Mouse (Mus musculus): ENCODE data around the gene Atm. TPM values are rescaled to one million over a fixed set of nuclear protein-coding genes. Genes with fewer than 3 reads are reported as not detected.

Gene Atm
- 3.7 and 21.5 TPM in 2 replicates for total RNA-seq (2015; ENCODE audit: low replicate concordance)
- 4.3 and 5.3 TPM in 2 replicates for total RNA-seq (2017; ENCODE audit: low replicate concordance)

- peak; percentile 96 for ATAC-seq (replicated peaks; ENCODE audit: low FRiP score, poor library complexity, severe bottlenecking)
Observed at GRCm38 (mm10) chr9:53536558-53537320, at the start of gene Atm, which contains the start of gene Npat. Gene Atm (minus strand): TSS chr9:53536740. Gene Npat (plus strand): TSS chr9:53537047.

- no peak for ATAC-seq (replicated peaks; ENCODE audit: low FRiP score, poor library complexity, severe bottlenecking)
Observed at GRCm38 (mm10) chr9:53581870-53582269, 45.3 kb upstream of the Atm start.

GRCm38 (mm10) chr9:53575721-53576120, 39.2 kb upstream of the Atm start:
- no peak for ATAC-seq (replicated peaks; ENCODE audit: low FRiP score, poor library complexity, severe bottlenecking)

GRCm38 (mm10) chr9:53572516-53573307, 36.2 kb upstream of the Atm start:
- ATAC-seq (replicated peaks; ENCODE audit: low FRiP score, poor library complexity, severe bottlenecking) = no peak

- ATAC-seq (replicated peaks; ENCODE audit: low FRiP score, poor library complexity, severe bottlenecking) = no peak
Observed at GRCm38 (mm10) chr9:53570662-53571061, 34.1 kb upstream of the Atm start.

GRCm38 (mm10) chr9:53537336-53537965, 911 bp upstream of the Atm start:
- peak; percentile 19; the same call in 1 of the 2 replicates for ATAC-seq (replicated peaks; ENCODE audit: low FRiP score, poor library complexity, severe bottlenecking)

- peak; percentile 26; the same call in 1 of the 2 replicates for ATAC-seq (replicated peaks; ENCODE audit: low FRiP score, poor library complexity, severe bottlenecking)
Observed at GRCm38 (mm10) chr9:53535416-53536320, 872 bp downstream of the Atm start.

GRCm38 (mm10) chr9:53517373-53518009, 19.0 kb downstream of the Atm start:
- no peak for ATAC-seq (replicated peaks; ENCODE audit: low FRiP score, poor library complexity, severe bottlenecking)

- ATAC-seq (replicated peaks; ENCODE audit: low FRiP score, poor library complexity, severe bottlenecking) = no peak
Observed at GRCm38 (mm10) chr9:53514091-53514490, 22.4 kb downstream of the Atm start.

- ATAC-seq (replicated peaks; ENCODE audit: low FRiP score, poor library complexity, severe bottlenecking) = no peak
Observed at GRCm38 (mm10) chr9:53508053-53508452, 28.5 kb downstream of the Atm start.

- ATAC-seq (replicated peaks; ENCODE audit: low FRiP score, poor library complexity, severe bottlenecking) = no peak
Observed at GRCm38 (mm10) chr9:53485886-53486285, 50.7 kb downstream of the Atm start.

- ATAC-seq (replicated peaks; ENCODE audit: low FRiP score, poor library complexity, severe bottlenecking) = no peak
Observed at GRCm38 (mm10) chr9:53472806-53473518, 63.6 kb downstream of the Atm start.

- ATAC-seq (replicated peaks; ENCODE audit: low FRiP score, poor library complexity, severe bottlenecking) = no peak
Observed at GRCm38 (mm10) chr9:53452038-53452437, 84.5 kb downstream of the Atm start.

- ATAC-seq (replicated peaks; ENCODE audit: low FRiP score, poor library complexity, severe bottlenecking) = no peak
Observed at GRCm38 (mm10) chr9:53450609-53451008, 85.9 kb downstream of the Atm start.

GRCm38 (mm10) chr9:53435830-53436570, 100.5 kb downstream of the Atm start:
- no peak for ATAC-seq (replicated peaks; ENCODE audit: low FRiP score, poor library complexity, severe bottlenecking)

- ATAC-seq (replicated peaks; ENCODE audit: low FRiP score, poor library complexity, severe bottlenecking) = no peak
Observed at GRCm38 (mm10) chr9:53427638-53428037, 108.9 kb downstream of the Atm start.

GRCm38 (mm10) chr9:53426726-53427125, 109.8 kb downstream of the Atm start:
- ATAC-seq (replicated peaks; ENCODE audit: low FRiP score, poor library complexity, severe bottlenecking) = 0 out of 2 replicates have a peak, but pooled peaks have one; percentile 3
